Mouse (Mus musculus) kidney, adult 2 months (tissue): ENCODE data around the gene Mybbp1a. TPM values are rescaled to one million over a fixed set of nuclear protein-coding genes. Genes with fewer than 3 reads are reported as not detected.

Source experiments
- DNase-seq: peaks from one replicate; pipeline ENCODE4 v3.0.0; 2021
- H3K27ac ChIP-seq: fragments of 200-500 bp; 2 replicates; pipeline ENCODE4 v1.5.1; 2012; ENCODE audit warnings: low read depth, low read length, control low read depth, inconsistent platforms; ENCODE audit not compliant: insufficient read depth
- H3K27me3 ChIP-seq: fragments of 200-500 bp; replicated peaks from 2 replicates; pipeline ENCODE4 v1.6.1; 2012; ENCODE audit warnings: mild to moderate bottlenecking, moderate library complexity, low read length, inconsistent platforms; ENCODE audit not compliant: control insufficient read depth, insufficient read depth
- H3K36me3 ChIP-seq: fragments of 200-500 bp; 2 replicates; pipeline ENCODE4 v1.6.1; 2012; ENCODE audit warnings: mild to moderate bottlenecking, moderate library complexity, low read length, inconsistent platforms; ENCODE audit not compliant: control insufficient read depth, insufficient read depth
- H3K4me1 ChIP-seq: fragments of 200-500 bp; 2 replicates; pipeline ENCODE4 v1.6.1; 2011; ENCODE audit warnings: low read length; ENCODE audit not compliant: control insufficient read depth, insufficient read depth
- H3K4me3 ChIP-seq: fragments of 200-500 bp; 2 replicates; pipeline ENCODE4 v1.5.1; 2011; ENCODE audit warnings: mild to moderate bottlenecking, low read depth, low read length, control low read depth; ENCODE audit not compliant: insufficient read depth
- CTCF ChIP-seq: fragments of 200-500 bp; conservative IDR thresholded peaks from 2 replicates; pipeline ENCODE4 v1.5.1; 2011; ENCODE audit warnings: low read depth, mild to moderate bottlenecking, control low read depth, low read length, moderate library complexity, mixed read lengths; ENCODE audit not compliant: insufficient read depth, insufficient read length
- POLR2A ChIP-seq: fragments of 200-500 bp; IDR thresholded peaks from one replicate; pipeline ENCODE4 v1.6.1; 2011; ENCODE audit warnings: low read depth, low read length, control low read depth
- WGBS: fragments of 180-500 bp; shearing (Covaris S2); methylation state at CpG from one replicate; pipeline ENCODE4 v1.1.7; 2018; 5-methylcytosine and 5-hydroxymethylcytosine counted together
- polyA plus RNA-seq: library from polyadenylated mRNA; depleted of rRNA; stranded (reverse); fragments of >200 nt; gene quantifications from 2 replicates; pipeline ENCODE4 v1.2.3, GENCODE M21; 2012; rRNA removed

Gene Mybbp1a
- polyA plus RNA-seq, 1 experiment: 27.0 TPM

- 60% methylated on average over 8 of the region's 8 CpGs for WGBS
- Histone ChIP-seq H3K27ac (no peak overlapping the region), H3K36me3 (no peaks in the 10 kb centered on the region), H3K27me3 (no peaks in the 10 kb centered on the region), H3K4me3 (no peak overlapping the region), H3K4me1 (peaks cover 10% of the 10 kb centered on the region)
- DNase-seq: no peak
- TF ChIP-seq POLR2A (no peak), CTCF (no peak)
These were observed 53.2 kb downstream of the Mybbp1a start for GRCm38 (mm10) chr11:72494046-72494988.

GRCm38 (mm10) chr11:72496066-72496465 lies 54.9 kb downstream of the Mybbp1a start:
- Histone ChIP-seq H3K36me3 (no peaks in the 10 kb centered on the region), H3K4me1 (peaks cover 10% of the 10 kb centered on the region), H3K4me3 (no peak overlapping the region), H3K27me3 (no peaks in the 10 kb centered on the region), H3K27ac (no peak overlapping the region)
- no peak for TF ChIP-seq POLR2A
- TF ChIP-seq CTCF: no peak
- DNase-seq: no peak
- 68% methylated on average over 3 of the region's 3 CpGs for WGBS

GRCm38 (mm10) chr11:72496775-72497174 lies 55.6 kb downstream of the Mybbp1a start:
- H3K27me3 ChIP-seq: no peaks in the 10 kb centered on the region
- no peaks in the 10 kb centered on the region for H3K36me3 ChIP-seq
- no peak for DNase-seq
- peaks cover 14% of the 10 kb centered on the region for H3K4me1 ChIP-seq
- no peak overlapping the region for H3K4me3 ChIP-seq
- 80% methylated on average over 1 of the region's 1 CpGs for WGBS
- no peak overlapping the region for H3K27ac ChIP-seq
- TF ChIP-seq POLR2A (no peak), CTCF (no peak)

GRCm38 (mm10) chr11:72497367-72497766 lies 56.2 kb downstream of the Mybbp1a start:
- WGBS: 34% methylated on average over 4 of the region's 4 CpGs
- no peaks in the 10 kb centered on the region for H3K27me3 ChIP-seq
- TF ChIP-seq POLR2A (no peak), CTCF (no peak)
- H3K4me1 ChIP-seq: peaks cover 20% of the 10 kb centered on the region
- H3K4me3 ChIP-seq: no peak overlapping the region
- DNase-seq: no peak
- H3K27ac ChIP-seq: no peak overlapping the region
- no peaks in the 10 kb centered on the region for H3K36me3 ChIP-seq

- DNase-seq: no peak
- 95% methylated on average over 4 of the region's 4 CpGs for WGBS
- Histone ChIP-seq H3K27ac (no peak overlapping the region), H3K4me3 (no peak overlapping the region), H3K4me1 (peaks cover 40% of the 10 kb centered on the region), H3K36me3 (no peaks in the 10 kb centered on the region), H3K27me3 (no peaks in the 10 kb centered on the region)
- TF ChIP-seq CTCF (no peak), POLR2A (no peak)
These were observed 59.0 kb downstream of the Mybbp1a start for GRCm38 (mm10) chr11:72500139-72500538.

Other genes starting within 250 kb of the Mybbp1a start
- gene Gm43951, start 234.5 kb upstream of the Mybbp1a start, polyA plus RNA-seq: 0.20 and 0.23 TPM in 2 replicates
- gene 4933427D14Rik, start 233.9 kb upstream of the Mybbp1a start, polyA plus RNA-seq: 4.6 and 4.8 TPM in 2 replicates
- 125 and 149 TPM in 2 replicates for gene Txndc17, start 233.8 kb upstream of the Mybbp1a start, polyA plus RNA-seq
- 8.3 and 9.4 TPM in 2 replicates for gene Med31, start 225.8 kb upstream of the Mybbp1a start, polyA plus RNA-seq
- gene Slc13a5, start 174.1 kb upstream of the Mybbp1a start, polyA plus RNA-seq: 0.16 and 0.27 TPM in 2 replicates
- 18.7 and 23.9 TPM in 2 replicates for gene Xaf1, start 139.7 kb upstream of the Mybbp1a start, polyA plus RNA-seq
- gene Fbxo39, start 126.9 kb upstream of the Mybbp1a start, polyA plus RNA-seq: 0.07 and 0.11 TPM in 2 replicates
- gene Tekt1, start 78.9 kb upstream of the Mybbp1a start, polyA plus RNA-seq: 0.13 TPM in 1 of 2 replicates, not detected in the other
- gene Smtnl2, start 29.6 kb upstream of the Mybbp1a start, polyA plus RNA-seq: 20.3 and 22.1 TPM in 2 replicates
- 24.3 and 29.3 TPM in 2 replicates for gene Ggt6, start 5.8 kb upstream of the Mybbp1a start, polyA plus RNA-seq
- gene Spns2, start 48.5 kb downstream of the Mybbp1a start, polyA plus RNA-seq: 102 TPM in 2 replicates
- 8.9 and 9.4 TPM in 2 replicates for gene Spns3, start 109.2 kb downstream of the Mybbp1a start, polyA plus RNA-seq
- 8.4 and 8.9 TPM in 2 replicates for gene Ube2g1, start 165.9 kb downstream of the Mybbp1a start, polyA plus RNA-seq
- 25.9 TPM in 2 replicates for gene Ankfy1, start 248.7 kb downstream of the Mybbp1a start, polyA plus RNA-seq